Mouse (Mus musculus) neutrophil, adult 5-6 weeks (primary cell): ENCODE results near the gene Dok5. TPM values are rescaled to one million over a fixed set of nuclear protein-coding genes. Genes with fewer than 3 reads are reported as not detected.

Experiments
- ATAC-seq: fragments of 151-379, 151-347 bp; 2 replicates; pipeline ENCODE4 v1.8.0; 2017; ENCODE audit warnings: mild to moderate bottlenecking, moderate TSS enrichment; ENCODE audit not compliant: insufficient number of reproducible peaks, poor library complexity, low FRiP score, severe bottlenecking; ENCODE audit errors: extremely low read depth
- total RNA-seq: library from RNA; stranded (forward); fragments of 200-1000 nt; gene quantifications from 2 replicates; pipeline ENCODE4 v1.2.3, GENCODE M21; 2017

The Dok5 gene
- total RNA-seq, 1 experiment from 2014 or later, result not detected

- no peak for ATAC-seq
Observed at GRCm38 (mm10) chr2:170733671-170734070, 2.1 kb downstream of the Dok5 start.

DNA sequence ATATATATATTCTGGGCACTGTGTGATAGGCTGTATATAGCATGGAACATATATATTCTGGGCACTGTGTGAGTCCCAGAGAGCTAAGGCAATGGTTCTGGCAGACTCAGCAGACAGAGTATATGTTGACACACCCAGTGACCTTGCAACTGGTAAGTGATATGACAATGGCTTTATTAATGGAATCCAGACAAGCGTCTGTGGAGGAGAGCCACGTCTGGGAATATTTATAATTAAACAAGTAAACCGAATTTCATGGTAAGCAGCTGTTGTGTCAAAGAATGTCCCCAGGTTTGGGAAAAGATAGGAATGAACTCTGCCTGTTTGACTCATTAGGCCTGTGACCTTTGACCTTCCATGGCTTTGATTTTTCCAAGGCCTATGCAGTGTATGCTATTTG is 2.8 kb downstream of the Dok5 start:
- no peak for ATAC-seq

- ATAC-seq, result no peak
Observed at GRCm38 (mm10) chr2:170738446-170738845, 6.8 kb downstream of the Dok5 start.

- no peak for ATAC-seq
Observed at GRCm38 (mm10) chr2:170738891-170739290, 7.3 kb downstream of the Dok5 start.

GRCm38 (mm10) chr2:170739713-170740365 is 8.2 kb downstream of the Dok5 start:
- ATAC-seq, result no peak

DNA sequence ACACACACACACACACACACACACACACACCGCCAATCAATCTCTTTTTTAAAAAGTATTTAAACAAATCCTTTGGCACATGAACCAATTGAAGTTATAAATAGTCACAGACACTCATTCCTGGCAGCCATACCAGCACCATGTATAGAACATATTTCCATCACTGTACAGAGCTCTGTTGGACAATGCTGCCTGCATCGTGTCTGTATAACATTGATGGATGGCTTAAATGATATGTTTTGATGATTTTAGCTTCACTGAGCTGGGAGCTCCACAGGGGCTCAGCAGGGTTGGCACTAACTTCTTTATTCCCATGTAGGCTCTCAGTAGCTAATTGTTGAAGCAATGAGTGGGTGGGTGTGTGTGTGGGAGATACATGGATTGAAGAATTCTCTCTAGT is 11.9 kb downstream of the Dok5 start:
- no peak for ATAC-seq

GRCm38 (mm10) chr2:170748901-170749300 is 17.3 kb downstream of the Dok5 start:
- no peak for ATAC-seq

- no peak for ATAC-seq
Observed at GRCm38 (mm10) chr2:170752191-170752850, 20.7 kb downstream of the Dok5 start.

GRCm38 (mm10) chr2:170755817-170756216 is 24.2 kb downstream of the Dok5 start:
- ATAC-seq, result no peak

DNA sequence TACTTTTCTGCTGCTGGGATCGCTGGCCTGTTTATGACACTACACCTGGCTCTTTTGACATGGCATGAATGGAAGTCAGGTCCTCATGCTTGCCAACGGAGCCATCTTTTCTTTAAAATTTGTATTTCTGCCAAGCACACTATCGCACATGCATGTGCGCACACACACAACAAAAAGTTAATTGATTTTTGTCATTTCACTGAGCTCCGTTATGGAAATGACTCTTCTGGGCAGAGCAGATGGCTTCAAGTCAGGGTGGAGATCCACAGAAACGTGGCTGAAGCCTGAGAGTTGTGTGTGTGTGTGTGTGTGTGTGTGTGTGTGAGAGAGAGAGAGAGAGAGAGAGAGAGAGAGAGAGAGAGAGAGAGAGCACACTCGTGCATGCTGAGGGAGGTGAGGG is 25.1 kb downstream of the Dok5 start:
- ATAC-seq, result no peak

DNA sequence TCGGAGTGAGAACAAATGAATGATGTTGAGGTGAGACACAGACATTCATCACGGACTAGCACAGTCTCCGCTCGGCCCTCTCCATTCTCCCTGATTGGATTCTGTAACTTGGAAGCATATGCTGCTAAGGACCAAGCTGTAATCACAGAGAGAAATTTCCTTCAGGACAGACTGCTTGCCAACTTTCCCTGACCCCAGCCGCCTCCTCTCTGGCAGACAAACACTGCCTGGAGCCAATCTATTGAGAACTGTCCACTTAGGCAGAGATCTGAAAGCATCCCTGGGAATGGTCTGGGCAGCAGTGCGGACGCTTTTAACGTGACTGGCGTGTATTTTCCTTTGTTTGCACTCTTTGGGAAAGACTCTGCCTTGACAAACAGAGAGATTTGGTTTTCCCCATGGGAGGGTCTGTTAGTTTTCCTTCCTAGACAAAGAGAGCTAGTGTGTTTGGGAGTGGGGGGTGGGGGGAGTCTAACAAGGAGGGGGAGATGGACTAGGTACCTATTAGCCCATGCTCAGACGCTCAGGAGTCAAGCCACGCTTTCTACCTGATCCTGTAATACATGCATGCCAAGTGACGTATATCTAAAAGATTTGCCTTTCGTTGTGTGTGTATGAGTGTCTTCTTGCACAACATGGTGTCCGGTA is 25.7 kb downstream of the Dok5 start:
- no peak for ATAC-seq

DNA sequence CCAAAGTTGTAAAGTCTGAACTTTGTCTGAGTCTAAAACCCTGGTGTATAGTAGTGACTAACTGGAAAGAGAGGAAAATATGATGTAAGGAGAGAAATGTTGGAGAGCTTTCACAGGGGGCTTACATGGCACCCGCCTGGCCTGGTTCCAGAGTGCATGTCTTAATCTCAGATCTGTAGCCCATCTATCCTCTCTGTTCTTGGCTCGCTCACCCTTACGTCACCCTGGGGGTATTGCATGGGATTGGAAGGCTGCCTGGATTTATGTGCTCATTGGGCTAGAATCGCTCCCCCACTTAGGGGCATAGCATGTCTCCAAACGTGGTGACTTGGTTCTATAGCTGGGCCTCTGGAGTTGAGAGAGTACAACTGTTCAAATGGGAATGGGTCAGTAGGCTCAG is 26.6 kb downstream of the Dok5 start:
- no peak for ATAC-seq

- no peak for ATAC-seq
Observed at GRCm38 (mm10) chr2:170764704-170765103, 33.1 kb downstream of the Dok5 start.

GRCm38 (mm10) chr2:170767243-170767642 is 35.6 kb downstream of the Dok5 start:
- no peak for ATAC-seq

- ATAC-seq, result no peak
Observed at GRCm38 (mm10) chr2:170768699-170769098, 37.1 kb downstream of the Dok5 start.

GRCm38 (mm10) chr2:170771555-170771954 is 39.9 kb downstream of the Dok5 start:
- ATAC-seq, result no peak

- ATAC-seq, result no peak
Observed at GRCm38 (mm10) chr2:170772126-170772884, 40.7 kb downstream of the Dok5 start.

- no peak for ATAC-seq
Observed at GRCm38 (mm10) chr2:170772885-170773270, 41.3 kb downstream of the Dok5 start.

- ATAC-seq, result no peak
Observed at GRCm38 (mm10) chr2:170775577-170775976, 44.0 kb downstream of the Dok5 start.

DNA sequence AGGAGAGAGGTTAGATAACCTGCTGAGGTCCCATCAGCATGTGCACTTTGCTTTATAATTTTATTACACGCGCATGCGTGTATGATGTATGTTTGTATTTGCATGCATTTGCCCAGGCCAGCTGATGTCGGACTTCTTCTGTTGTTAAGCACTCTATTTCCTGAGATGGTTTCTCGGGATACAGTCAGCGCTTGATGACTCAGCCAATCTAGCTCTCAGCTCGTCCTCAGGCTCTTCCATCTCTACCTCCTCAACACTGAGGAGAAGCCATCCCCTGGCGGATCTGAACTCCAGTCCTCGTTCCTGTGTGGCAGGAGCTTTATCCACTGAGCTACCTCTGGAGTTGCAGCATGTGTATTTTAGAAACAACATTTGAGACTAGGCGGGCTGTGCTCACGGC is 44.5 kb downstream of the Dok5 start:
- no peak for ATAC-seq
